Mouse (Mus musculus): ENCODE results near the gene Catsper2.

Catsper2 gene

DNA sequence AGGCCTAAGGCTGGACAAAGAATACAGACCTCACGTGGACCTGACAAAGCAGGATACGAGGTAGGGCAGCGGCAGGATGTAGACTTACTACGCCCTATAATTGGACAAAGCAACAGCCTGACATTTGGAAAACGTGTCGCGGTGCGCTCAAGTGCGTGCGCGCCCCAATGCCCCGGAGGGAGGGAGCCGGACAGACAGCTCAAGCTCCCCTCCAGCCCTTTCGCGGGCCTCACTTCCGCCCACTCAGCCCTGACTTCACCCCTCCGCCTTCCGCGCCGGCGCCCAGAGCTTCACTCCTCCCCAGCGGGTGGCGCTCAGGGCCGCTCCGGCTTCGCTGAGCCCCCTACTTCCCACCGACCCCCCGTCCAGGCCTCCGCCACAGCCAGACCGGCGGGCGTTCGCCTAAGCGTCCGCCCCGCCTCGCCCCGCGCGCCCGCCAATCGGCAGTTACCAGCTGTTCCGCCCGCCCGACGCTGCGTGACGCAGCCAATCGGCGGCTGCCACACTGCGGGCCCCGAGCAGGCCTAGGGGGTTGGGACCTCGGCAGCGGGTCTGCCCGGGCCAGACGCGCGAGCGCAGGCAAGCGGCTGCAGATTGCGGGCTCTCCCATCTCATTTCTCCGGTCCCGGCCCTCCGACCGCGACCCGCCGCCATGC lies at the start of gene Catsper2, which contains the start of gene Pdia3:
Catsper2 (minus strand) TSS at position 406 of the 656 bp plus-strand sequence.
Pdia3 (plus strand) TSS at position 389 of the 656 bp plus-strand sequence.
- peak; percentile 92 to 93 for DNase-seq

DNA sequence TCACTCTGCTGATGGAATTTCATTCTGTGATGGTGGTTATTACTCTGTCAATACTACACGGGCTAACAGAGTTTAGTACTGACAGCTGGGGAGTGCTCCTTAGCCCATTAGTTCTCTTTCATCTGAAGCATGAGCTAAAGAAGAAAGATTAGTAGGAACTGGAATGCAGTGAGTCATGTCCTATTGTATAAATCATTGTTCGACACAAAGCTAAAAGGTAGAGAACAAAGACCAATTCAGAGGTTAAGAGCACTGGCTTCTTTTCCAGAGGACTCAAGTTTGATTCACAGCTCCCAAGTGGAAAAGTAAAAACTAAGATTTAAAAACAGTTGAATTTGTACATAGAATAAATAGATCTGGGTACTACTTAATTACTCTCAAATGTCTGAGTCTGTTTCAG lies 46.5 kb upstream of the Catsper2 start:
- no peak for DNase-seq

DNA sequence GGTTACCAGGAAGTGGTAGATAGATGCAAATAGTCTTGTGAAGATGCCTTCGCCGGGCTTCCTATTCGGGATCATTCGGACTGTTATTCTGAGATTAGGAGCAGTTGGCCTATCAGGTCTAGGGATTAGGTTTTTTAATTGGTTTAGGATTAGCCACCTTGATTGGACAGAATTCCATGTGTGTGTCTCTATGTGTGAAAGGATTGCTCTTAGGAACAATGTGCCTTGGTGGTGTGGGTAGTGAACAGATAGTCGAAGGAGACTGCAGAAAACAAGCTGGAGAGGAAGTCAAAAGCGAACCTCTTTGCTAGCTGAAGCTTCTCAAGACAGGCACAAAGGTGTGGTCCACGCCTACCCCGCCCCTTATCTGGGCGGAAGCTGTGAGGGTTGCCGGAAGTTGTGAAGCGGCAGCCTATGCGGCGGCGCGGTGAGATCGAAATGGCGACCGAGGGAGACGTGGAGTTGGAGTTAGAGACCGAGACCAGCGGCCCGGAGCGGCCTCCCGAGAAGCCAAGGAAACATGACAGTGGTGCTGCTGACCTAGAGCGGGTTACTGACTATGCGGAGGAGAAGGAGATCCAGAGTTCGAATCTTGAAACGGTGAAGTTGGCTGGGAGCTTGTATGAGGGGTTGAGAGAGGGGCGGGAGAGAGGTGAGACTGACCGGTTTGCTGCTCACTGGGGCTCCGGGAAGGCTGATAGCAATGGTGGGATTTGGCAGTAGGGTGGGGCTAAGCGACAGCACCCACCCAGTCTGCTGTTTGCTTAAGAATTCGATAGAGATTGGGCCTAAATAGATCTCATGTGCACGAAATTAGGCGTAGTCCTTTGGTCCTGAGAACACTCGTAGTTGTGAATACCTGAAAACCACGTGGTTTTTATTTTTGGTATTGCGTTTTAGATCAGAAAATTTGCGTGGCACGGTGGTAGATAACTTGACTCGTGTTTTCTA lies 43.4 kb upstream of the Catsper2 start, which contains the start of gene Serinc4:
Serinc4 (minus strand) TSS at position 90 of the 951 bp plus-strand sequence.
- peak; percentile 91 to 92 for DNase-seq

- no peak for DNase-seq
Measured at GRCm38 (mm10) chr2:121455534-121455933, 41.9 kb upstream of the Catsper2 start.

DNA sequence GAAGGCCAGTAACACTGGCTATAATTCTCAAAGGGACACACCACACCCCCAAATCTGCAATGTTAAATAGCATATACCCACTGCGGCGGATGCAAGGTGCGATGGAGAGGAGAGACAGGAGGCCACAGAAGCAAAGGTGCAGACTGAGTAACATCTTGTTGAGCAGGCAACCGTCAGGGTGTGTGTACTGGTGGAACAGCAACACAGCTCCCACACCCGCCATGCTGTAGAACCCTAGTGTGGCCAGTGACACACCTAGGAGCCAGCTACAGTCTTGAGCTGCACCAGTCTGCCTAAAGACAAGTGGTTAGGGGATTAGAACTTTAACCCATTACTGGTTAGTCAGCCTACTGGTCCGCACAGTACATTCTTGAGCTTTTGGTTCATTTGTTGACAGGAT lies 40.3 kb upstream of the Catsper2 start:
- no peak for DNase-seq

GRCm38 (mm10) chr2:121452990-121453389 lies 39.4 kb upstream of the Catsper2 start, which contains the start of gene Hypk:
Gene Hypk (plus strand): TSS chr2:121453290.
- DNase-seq, result no peak

GRCm38 (mm10) chr2:121452361-121452760 lies 38.8 kb upstream of the Catsper2 start:
- DNase-seq, result no peak

DNA sequence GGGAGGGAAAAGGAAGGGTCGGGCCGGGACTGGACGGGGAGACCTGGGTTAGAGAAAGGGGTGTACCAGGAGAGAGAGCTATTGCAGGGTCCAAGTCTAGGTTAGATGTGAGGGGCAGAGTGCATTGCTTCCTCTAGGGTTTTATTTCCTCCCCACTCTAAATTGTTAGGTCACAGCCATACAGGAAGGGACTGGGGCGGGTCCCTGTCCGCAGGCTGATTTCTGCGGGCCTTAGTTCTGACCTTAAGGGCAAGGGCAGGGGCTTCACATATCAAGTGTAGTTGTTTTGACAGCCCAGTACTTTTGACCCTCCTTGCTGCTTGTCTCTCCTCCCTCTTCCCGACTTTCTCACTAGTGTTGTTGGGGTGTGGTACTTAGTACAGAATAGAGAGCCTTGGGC lies 36.5 kb upstream of the Catsper2 start:
- peak in 1 of 2 experiments; percentile 24 for DNase-seq

- DNase-seq, result no peak
Measured at GRCm38 (mm10) chr2:121449545-121450011, 36.0 kb upstream of the Catsper2 start.

DNA sequence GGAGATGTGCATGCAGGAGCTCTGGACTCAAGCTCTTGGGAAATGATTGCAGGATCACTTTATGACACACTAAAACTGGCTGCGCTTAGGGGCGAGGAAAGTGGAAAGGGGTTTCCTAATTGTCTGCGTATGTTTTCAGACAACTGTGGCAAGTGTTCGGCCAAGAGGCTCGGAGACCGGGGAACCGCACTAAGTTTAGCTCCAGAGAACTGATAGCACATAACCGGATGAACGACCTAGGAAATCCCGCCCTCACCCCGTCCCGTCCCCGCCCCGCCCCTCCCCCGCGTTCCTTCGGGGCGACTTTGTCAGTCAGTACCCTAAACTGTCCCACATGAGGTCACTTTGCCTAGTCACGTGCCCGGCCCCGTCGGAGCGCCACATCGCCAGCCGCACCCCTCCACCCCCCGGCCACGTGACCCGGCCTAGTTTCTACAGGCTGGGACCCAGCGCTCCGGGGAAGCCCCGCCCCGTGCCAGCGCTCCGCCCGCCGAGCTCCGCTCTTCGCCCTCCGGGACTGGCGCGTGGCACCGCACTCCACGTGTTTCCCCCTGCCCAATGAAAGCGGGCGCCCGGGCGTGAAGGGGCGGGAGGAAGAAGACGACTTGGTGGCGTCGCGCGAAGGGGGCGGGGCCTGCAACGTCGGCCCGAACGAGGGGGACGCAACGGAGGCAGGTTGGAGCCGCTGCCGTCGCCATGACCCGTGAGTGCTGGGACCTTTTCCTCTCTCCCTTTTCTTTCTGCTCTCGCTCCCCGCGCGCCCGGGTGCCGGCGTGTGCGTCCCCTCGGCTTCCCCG lies 35.3 kb upstream of the Catsper2 start, which contains the start of gene Serf2:
Serf2 (plus strand) TSS at position 457 of the 797 bp plus-strand sequence.
- DNase-seq, result peak; percentile 100

DNA sequence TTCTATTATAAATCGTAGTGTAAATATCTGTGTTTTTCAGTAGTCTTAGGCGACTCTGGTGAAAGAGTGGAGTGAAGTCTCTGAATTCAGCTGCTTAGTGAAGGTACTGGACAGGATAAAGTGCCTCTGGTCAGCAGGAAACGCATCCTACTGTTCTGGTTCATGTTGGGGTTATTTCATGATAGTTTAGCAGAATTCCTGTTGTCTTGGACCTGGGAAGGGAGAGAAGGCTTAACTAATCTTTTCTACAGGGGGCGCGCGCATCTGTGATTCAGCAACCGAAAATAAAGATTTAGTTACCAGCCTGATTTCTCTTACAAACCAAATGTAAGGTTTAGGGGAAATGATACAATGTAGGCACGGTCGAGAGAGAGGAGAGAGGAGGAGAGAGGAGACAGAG lies 34.5 kb upstream of the Catsper2 start:
- DNase-seq, result peak; percentile 44 to 52

DNA sequence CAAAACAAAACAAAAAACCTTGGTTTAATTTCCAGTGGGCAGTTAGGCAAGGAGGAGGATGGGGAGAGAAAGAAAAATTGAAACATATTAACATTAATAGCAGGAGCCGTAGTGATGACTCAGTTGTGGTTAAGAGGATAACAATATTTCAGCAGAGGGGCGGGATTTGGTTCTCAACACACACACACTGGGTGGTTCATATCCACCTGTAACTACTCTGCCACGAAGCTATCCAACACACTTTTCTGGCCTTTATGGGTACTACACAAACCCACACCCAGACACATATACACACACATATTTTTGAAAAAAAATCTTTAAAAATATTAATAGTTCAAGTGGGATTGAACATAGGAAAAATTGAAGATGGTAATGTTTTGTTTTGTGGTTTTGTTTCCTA lies 33.4 kb upstream of the Catsper2 start:
- DNase-seq, result no peak

DNA sequence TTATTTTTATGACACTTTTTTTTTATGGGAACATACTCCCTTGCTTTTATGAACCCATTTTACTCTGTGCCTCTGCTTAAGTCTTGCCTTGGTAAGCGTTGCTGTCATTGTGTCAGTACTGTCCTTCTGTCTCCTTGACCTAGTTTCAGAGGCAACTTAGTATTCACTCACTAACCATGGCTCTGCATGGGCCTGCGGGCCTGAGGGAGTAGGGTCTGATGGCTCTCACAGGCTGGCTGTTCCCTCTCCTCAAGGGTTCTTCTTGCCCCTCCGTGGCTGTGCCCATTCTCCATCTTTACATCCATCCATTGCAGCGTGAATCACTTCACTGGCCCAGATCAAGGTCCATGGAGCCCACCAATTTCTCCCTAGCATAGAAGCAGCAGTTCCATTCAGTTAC lies 32.9 kb upstream of the Catsper2 start:
- DNase-seq, result no peak

GRCm38 (mm10) chr2:121445117-121445516 lies 31.5 kb upstream of the Catsper2 start:
- no peak for DNase-seq

GRCm38 (mm10) chr2:121444178-121444577 lies 30.6 kb upstream of the Catsper2 start, which contains the start of gene Ell3:
Gene Ell3 (minus strand): TSS chr2:121444278.
- no peak for DNase-seq

DNA sequence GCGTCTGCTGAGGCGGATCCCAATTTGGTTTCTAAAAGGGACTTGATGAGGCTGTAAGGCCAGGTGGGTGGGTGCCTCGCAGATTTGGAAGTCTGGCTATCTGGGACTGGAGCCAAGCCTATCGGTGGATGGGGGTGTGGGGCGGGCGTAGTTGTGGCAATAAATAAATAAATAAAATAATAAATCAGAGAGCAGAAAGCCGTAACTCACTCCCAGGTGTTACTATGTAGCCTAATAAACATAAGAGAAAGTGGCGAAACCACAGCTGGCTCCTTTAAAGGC lies 29.4 kb upstream of the Catsper2 start:
- DNase-seq, result no peak

DNA sequence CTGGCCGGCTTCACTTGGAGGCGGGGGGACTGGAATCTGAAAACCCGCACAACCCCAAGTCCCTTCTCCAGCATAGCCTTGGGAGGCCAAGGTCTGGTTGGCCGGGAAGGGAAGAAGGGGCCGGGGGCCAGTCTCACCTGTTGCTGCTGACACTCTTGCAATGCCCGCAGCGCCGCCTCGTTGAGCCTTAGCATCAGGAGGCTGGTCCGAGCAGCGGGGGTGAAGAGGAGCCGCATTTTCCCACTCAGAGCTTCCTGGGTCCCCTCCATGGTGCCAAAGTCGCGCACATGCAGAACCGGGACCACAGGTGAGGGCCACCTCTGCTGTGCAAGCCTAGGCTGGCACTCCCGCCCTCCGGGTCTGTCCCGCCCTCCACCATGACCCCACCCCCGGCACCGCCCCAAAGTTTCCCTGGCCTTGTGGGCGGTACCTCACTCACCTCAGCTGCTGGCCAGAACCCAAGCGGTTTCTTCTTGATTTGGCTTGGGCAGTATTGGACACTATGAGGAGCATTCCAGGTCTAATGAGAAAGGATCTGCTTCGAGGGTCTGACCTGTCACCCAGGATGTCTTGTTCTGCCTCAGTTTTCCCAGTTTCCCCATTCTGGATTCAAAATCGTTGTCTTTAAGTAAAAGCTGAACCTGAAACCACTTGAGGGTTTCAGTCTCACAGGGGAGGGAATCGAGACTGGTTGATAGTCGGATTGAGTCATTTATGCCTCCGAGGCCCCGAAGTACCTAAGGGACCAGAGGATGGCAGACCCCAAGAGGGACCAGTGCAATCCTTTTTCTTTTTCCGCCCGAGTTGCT lies 28.9 kb upstream of the Catsper2 start:
- DNase-seq, result peak; percentile 88

GRCm38 (mm10) chr2:121441800-121442199 lies 28.2 kb upstream of the Catsper2 start:
- DNase-seq, result peak; percentile 77 to 80

- DNase-seq, result no peak
Measured at GRCm38 (mm10) chr2:121440834-121441605, 27.4 kb upstream of the Catsper2 start.

DNA sequence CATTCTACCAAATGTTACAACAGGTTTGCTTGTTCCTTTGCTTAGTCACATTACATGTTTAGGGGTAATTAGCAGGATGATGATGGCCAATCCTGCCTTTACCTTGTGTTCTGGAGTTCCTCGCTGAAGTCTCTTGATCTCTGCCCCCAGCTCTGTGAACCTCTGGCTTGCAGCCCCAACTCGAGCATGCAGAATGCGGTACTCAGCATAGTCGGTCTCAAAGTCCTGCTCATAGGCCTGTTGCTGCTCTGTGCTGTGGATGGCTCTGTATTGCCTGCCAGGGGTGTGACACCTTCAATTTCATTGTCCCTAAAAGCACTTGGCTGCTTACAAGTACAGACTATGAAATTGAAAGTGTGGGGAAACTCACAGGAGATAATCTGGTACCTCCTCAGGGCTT lies 26.2 kb upstream of the Catsper2 start:
- DNase-seq, result no peak

DNA sequence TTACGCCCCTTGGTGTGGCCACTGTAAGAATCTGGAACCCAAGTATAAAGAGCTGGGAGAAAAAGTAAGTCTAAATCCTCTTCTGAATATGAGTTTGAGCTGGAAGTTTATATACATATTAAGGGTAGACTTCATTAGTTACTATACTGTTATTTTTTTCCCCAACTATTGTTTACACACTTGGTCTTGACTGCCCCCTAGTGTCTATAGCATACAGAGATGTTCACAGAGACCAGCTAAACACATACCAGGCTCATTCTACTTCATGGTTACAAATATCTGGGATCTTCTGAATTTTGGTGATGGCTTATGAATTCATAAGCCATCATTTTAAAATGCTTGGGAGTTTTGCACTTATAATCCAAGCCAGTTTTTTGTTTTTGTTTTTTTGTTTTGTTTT lies 21.3 kb upstream of the Catsper2 start:
- DNase-seq, result peak; percentile 29 to 44
